Mouse (Mus musculus): ENCODE data around the gene Tac4. TPM values are rescaled to one million over a fixed set of nuclear protein-coding genes. Genes with fewer than 3 reads are reported as not detected.

The Tac4 gene
- not detected for polyA plus RNA-seq (2015; fragmentation: Illumina TruSeq; extraction: RNeasy Lipid Tissue Mini Kit (QIAGEN cat#74804); ENCODE audit: low read depth, low replicate concordance)

GRCm38 (mm10) chr11:95261178-95261751 lies at the start of gene Tac4:
TSS of gene Tac4 (plus strand) at chr11:95261529.

DNA sequence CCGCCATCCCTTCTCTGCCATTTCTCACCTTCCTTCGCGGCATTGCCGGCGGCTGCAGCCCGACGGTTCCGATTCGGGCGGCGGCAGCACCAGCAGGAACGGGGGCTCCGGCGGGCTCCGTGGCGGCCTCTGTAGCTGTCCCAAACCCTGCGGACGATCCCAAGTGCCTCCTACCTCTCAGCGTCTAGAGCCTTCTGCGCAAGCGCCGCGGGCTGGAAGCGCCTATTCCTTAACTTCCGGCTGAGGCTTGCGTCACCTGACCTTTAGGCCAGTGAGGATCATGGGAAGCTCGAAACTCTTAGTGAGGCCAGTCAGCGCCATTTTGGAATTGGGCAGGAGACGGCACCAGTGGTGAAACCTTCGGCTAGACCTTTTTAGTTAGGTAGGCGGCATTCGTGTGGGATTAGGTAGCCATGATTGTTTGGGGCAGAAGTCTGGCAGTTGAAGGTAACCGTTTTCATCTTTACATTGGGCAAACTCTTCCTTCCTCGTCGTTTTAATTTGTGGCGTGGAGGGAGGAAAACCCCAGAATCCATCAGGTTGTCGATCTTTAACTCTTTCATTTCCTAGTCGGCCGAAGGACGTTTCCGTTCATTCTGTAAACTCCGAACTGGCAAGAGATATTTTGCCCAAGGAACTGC lies 48.8 kb downstream of the Tac4 start, which contains the start of gene Kat7:
Gene Kat7, minus strand, starts transcription at position 240 of the 641 bp plus-strand sequence.

Other genes with a start within 250 kb of the Tac4 start
- 88.5 TPM for gene Pdk2, start 220.2 kb upstream of the Tac4 start, polyA plus RNA-seq (2015; fragmentation: Illumina TruSeq; extraction: RNeasy Lipid Tissue Mini Kit (QIAGEN cat#74804); ENCODE audit: low read depth, low replicate concordance)
- gene Itga3, start 184.7 kb upstream of the Tac4 start, polyA plus RNA-seq (2015; fragmentation: Illumina TruSeq; extraction: RNeasy Lipid Tissue Mini Kit (QIAGEN cat#74804); ENCODE audit: low read depth, low replicate concordance): 12.3 TPM
- not detected for gene Dlx3, start 141.4 kb upstream of the Tac4 start, polyA plus RNA-seq (2015; fragmentation: Illumina TruSeq; extraction: RNeasy Lipid Tissue Mini Kit (QIAGEN cat#74804); ENCODE audit: low read depth, low replicate concordance)
- 0.39 TPM for gene Dlx4, start 115.3 kb upstream of the Tac4 start, polyA plus RNA-seq (2015; fragmentation: Illumina TruSeq; extraction: RNeasy Lipid Tissue Mini Kit (QIAGEN cat#74804); ENCODE audit: low read depth, low replicate concordance)
- gene Kat7, start 48.7 kb downstream of the Tac4 start, polyA plus RNA-seq (2015; fragmentation: Illumina TruSeq; extraction: RNeasy Lipid Tissue Mini Kit (QIAGEN cat#74804); ENCODE audit: low read depth, low replicate concordance): 57.9 TPM
- 6.5 TPM for gene Fam117a, start 75.5 kb downstream of the Tac4 start, polyA plus RNA-seq (2015; fragmentation: Illumina TruSeq; extraction: RNeasy Lipid Tissue Mini Kit (QIAGEN cat#74804); ENCODE audit: low read depth, low replicate concordance)
- 61.8 TPM for gene Slc35b1, start 123.2 kb downstream of the Tac4 start, polyA plus RNA-seq (2015; fragmentation: Illumina TruSeq; extraction: RNeasy Lipid Tissue Mini Kit (QIAGEN cat#74804); ENCODE audit: low read depth, low replicate concordance)
- 164 TPM for gene Spop, start 152.6 kb downstream of the Tac4 start, polyA plus RNA-seq (2015; fragmentation: Illumina TruSeq; extraction: RNeasy Lipid Tissue Mini Kit (QIAGEN cat#74804); ENCODE audit: low read depth, low replicate concordance)

Data from brain, adult 10 weeks (tissue).